Mouse (Mus musculus): ENCODE results near the gene Arhgap31. TPM values are rescaled to one million over a fixed set of nuclear protein-coding genes. Genes with fewer than 3 reads are reported as not detected.

Gene Arhgap31
- 0.58 TPM in 1 of 2 replicates, not detected in the other for polyA plus RNA-seq (2012; ENCODE audit: insufficient read depth, low replicate concordance)

- no peaks in the 10 kb centered on the region for H3K9me3 ChIP-seq
- H3K27me3 ChIP-seq (replicated peaks), result peaks cover 54% of the 10 kb centered on the region
- H3K4me3 ChIP-seq (replicated peaks), result peak within 1 kb of the TSS; percentile 93
- peaks cover 24% of the 10 kb centered on the region for H3K4me1 ChIP-seq
- H3K36me3 ChIP-seq (replicated peaks; ENCODE audit: low read length), result no peaks in the 10 kb centered on the region
- no peak for TF ChIP-seq FLI1 (IDR thresholded peaks at IDR 0.05; ENCODE audit: low read length)
- no peak for TF ChIP-seq GATA1 (IDR thresholded peaks at IDR 0.05; ENCODE audit: borderline replicate concordance, low read length)
Observed at GRCm38 (mm10) chr16:38712581-38713403, at the start of gene Arhgap31. Gene Arhgap31 (minus strand): TSS chr16:38713274.

GRCm38 (mm10) chr16:38762401-38762800 lies 49.3 kb upstream of the Arhgap31 start:
- TF ChIP-seq GATA1 (IDR thresholded peaks at IDR 0.05; ENCODE audit: borderline replicate concordance, low read length) (no peak), FLI1 (IDR thresholded peaks at IDR 0.05; ENCODE audit: low read length) (no peak)
- Histone ChIP-seq H3K9me3 (no peaks in the 10 kb centered on the region; the same call in 1 of the 2 replicates), H3K4me3 (replicated peaks) (no peak overlapping the region), H3K4me1 (peaks cover 11% of the 10 kb centered on the region; the same call in 1 of the 2 replicates), H3K36me3 (replicated peaks; ENCODE audit: low read length) (no peaks in the 10 kb centered on the region), H3K27me3 (replicated peaks) (peaks cover 3% of the 10 kb centered on the region)

GRCm38 (mm10) chr16:38761972-38762371 lies 48.9 kb upstream of the Arhgap31 start:
- H3K27me3 ChIP-seq (replicated peaks), result peaks cover 3% of the 10 kb centered on the region
- no peaks in the 10 kb centered on the region; the same call in 1 of the 2 replicates for H3K9me3 ChIP-seq
- H3K4me3 ChIP-seq (replicated peaks), result no peak overlapping the region
- peaks cover 14% of the 10 kb centered on the region for H3K4me1 ChIP-seq
- TF ChIP-seq GATA1 (IDR thresholded peaks at IDR 0.05; ENCODE audit: borderline replicate concordance, low read length) (no peak), FLI1 (IDR thresholded peaks at IDR 0.05; ENCODE audit: low read length) (no peak)
- H3K36me3 ChIP-seq (replicated peaks; ENCODE audit: low read length), result no peaks in the 10 kb centered on the region

GRCm38 (mm10) chr16:38760834-38761375 lies 47.8 kb upstream of the Arhgap31 start:
- no peak for TF ChIP-seq GATA1 (IDR thresholded peaks at IDR 0.05; ENCODE audit: borderline replicate concordance, low read length)
- TF ChIP-seq FLI1 (IDR thresholded peaks at IDR 0.05; ENCODE audit: low read length), result no peak
- no peaks in the 10 kb centered on the region for H3K36me3 ChIP-seq (replicated peaks; ENCODE audit: low read length)
- H3K4me1 ChIP-seq, result peaks cover 25% of the 10 kb centered on the region
- no peak overlapping the region for H3K4me3 ChIP-seq (replicated peaks)
- H3K27me3 ChIP-seq (replicated peaks), result peaks cover 3% of the 10 kb centered on the region
- H3K9me3 ChIP-seq, result no peaks in the 10 kb centered on the region; the same call in 1 of the 2 replicates

- Histone ChIP-seq H3K36me3 (replicated peaks; ENCODE audit: low read length) (no peaks in the 10 kb centered on the region), H3K9me3 (no peaks in the 10 kb centered on the region; the same call in 1 of the 2 replicates), H3K4me1 (peaks cover 31% of the 10 kb centered on the region), H3K27me3 (replicated peaks) (peaks cover 3% of the 10 kb centered on the region), H3K4me3 (replicated peaks) (no peak overlapping the region)
- no peak for TF ChIP-seq GATA1 (IDR thresholded peaks at IDR 0.05; ENCODE audit: borderline replicate concordance, low read length)
- TF ChIP-seq FLI1 (IDR thresholded peaks at IDR 0.05; ENCODE audit: low read length), result no peak
Observed at GRCm38 (mm10) chr16:38760239-38760638, 47.2 kb upstream of the Arhgap31 start.

- TF ChIP-seq GATA1 (IDR thresholded peaks at IDR 0.05; ENCODE audit: borderline replicate concordance, low read length) (no peak), FLI1 (IDR thresholded peaks at IDR 0.05; ENCODE audit: low read length) (no peak)
- Histone ChIP-seq H3K27me3 (replicated peaks) (peaks cover 9% of the 10 kb centered on the region), H3K36me3 (replicated peaks; ENCODE audit: low read length) (no peaks in the 10 kb centered on the region), H3K9me3 (no peaks in the 10 kb centered on the region; the same call in 1 of the 2 replicates), H3K4me1 (peaks cover 31% of the 10 kb centered on the region), H3K4me3 (replicated peaks) (no peak overlapping the region)
Observed at GRCm38 (mm10) chr16:38758104-38758861, 45.2 kb upstream of the Arhgap31 start.

- Histone ChIP-seq H3K36me3 (replicated peaks; ENCODE audit: low read length) (no peaks in the 10 kb centered on the region), H3K9me3 (no peaks in the 10 kb centered on the region; the same call in 1 of the 2 replicates), H3K4me1 (peaks cover 31% of the 10 kb centered on the region), H3K27me3 (replicated peaks) (peaks cover 13% of the 10 kb centered on the region), H3K4me3 (replicated peaks) (no peak overlapping the region)
- TF ChIP-seq FLI1 (IDR thresholded peaks at IDR 0.05; ENCODE audit: low read length), result no peak
- no peak for TF ChIP-seq GATA1 (IDR thresholded peaks at IDR 0.05; ENCODE audit: borderline replicate concordance, low read length)
Observed at GRCm38 (mm10) chr16:38757626-38758025, 44.6 kb upstream of the Arhgap31 start.

- H3K36me3 ChIP-seq (replicated peaks; ENCODE audit: low read length), result no peaks in the 10 kb centered on the region
- TF ChIP-seq GATA1 (IDR thresholded peaks at IDR 0.05; ENCODE audit: borderline replicate concordance, low read length) (no peak), FLI1 (IDR thresholded peaks at IDR 0.05; ENCODE audit: low read length) (no peak)
- no peaks in the 10 kb centered on the region; the same call in 1 of the 2 replicates for H3K9me3 ChIP-seq
- H3K27me3 ChIP-seq (replicated peaks), result peaks cover 17% of the 10 kb centered on the region
- H3K4me3 ChIP-seq (replicated peaks), result peak overlapping the region; percentile 71
- H3K4me1 ChIP-seq, result peaks cover 31% of the 10 kb centered on the region
Observed at GRCm38 (mm10) chr16:38756572-38756971, 43.5 kb upstream of the Arhgap31 start.

GRCm38 (mm10) chr16:38756177-38756503 lies 43.1 kb upstream of the Arhgap31 start:
- H3K27me3 ChIP-seq (replicated peaks), result peaks cover 17% of the 10 kb centered on the region

More at GRCm38 (mm10) chr16:38756177-38756503, 43.1 kb upstream of the Arhgap31 start:
- TF ChIP-seq FLI1 (IDR thresholded peaks at IDR 0.05; ENCODE audit: low read length) (no peak), GATA1 (IDR thresholded peaks at IDR 0.05; ENCODE audit: borderline replicate concordance, low read length) (no peak)
- no peaks in the 10 kb centered on the region for H3K36me3 ChIP-seq (replicated peaks; ENCODE audit: low read length)
- peak overlapping the region; percentile 71 for H3K4me3 ChIP-seq (replicated peaks)
- no peaks in the 10 kb centered on the region; the same call in 1 of the 2 replicates for H3K9me3 ChIP-seq
- H3K4me1 ChIP-seq, result peaks cover 31% of the 10 kb centered on the region

Measured in megakaryocyte, embryonic 14.5 days (primary cell).